8 mouse cellular contexts compared by ENCODE assay signal in genomic region chrX:42151903-42152369, GRCm38 (mm10). TPM values are rescaled to one million over a fixed set of nuclear protein-coding genes. Genes with fewer than 3 reads are reported as not detected.
A peak's percentile ranks its signal among the peaks of the same experiment; 100 is the strongest.
DNase-seq lines count a peak whose midpoint lies in the region; ATAC-seq and TF ChIP-seq lines count a peak whose summit lies in the region.

No protein-coding gene starts in this region.

- H3K9ac ChIP-seq in forebrain, postnatal 0 days = peak overlapping the region; percentile 54
- H3K9ac ChIP-seq in lung, embryonic 16.5 days (ENCODE audit: low read length) = peak overlapping the region; percentile 71

- peaks cover 10% of the 10 kb centered on the region for H3K4me1 ChIP-seq in G1E (ENCODE audit: insufficient read depth, low read depth, low read length)
- H3K4me1 ChIP-seq in cerebellum, adult 2 months (ENCODE audit: control insufficient read depth, insufficient read depth, low read length) = no peaks in the 10 kb centered on the region
- H3K4me1 ChIP-seq in forebrain, postnatal 0 days (ENCODE audit: insufficient read depth) = no peaks in the 10 kb centered on the region
- peaks cover 5% of the 10 kb centered on the region; the same call in 1 of the 2 replicates for H3K4me1 ChIP-seq in lung, embryonic 16.5 days (replicated peaks; ENCODE audit: control insufficient read depth, insufficient read depth, low read length)

- TF ChIP-seq CTCF in G1E (IDR thresholded peaks at IDR 0.05; ENCODE audit: low read depth, low read length) = no peak
- TF ChIP-seq CTCF in cerebellum, adult 2 months (IDR thresholded peaks at IDR 0.05; ENCODE audit: borderline replicate concordance, insufficient read depth, low read depth, low read length) = no peak
- TF ChIP-seq CTCF in forebrain, postnatal 0 days (IDR thresholded peaks at IDR 0.05; ENCODE audit: low read depth) = no peak

- WGBS in cerebellum, adult 2 months = 5% methylated on average over 17 of the region's 17 CpGs
- 24% methylated on average over 17 of the region's 17 CpGs for WGBS in forebrain, postnatal 0 days
- WGBS in lung, embryonic 16.5 days = 13% methylated on average over 17 of the region's 17 CpGs

- no peaks in the 10 kb centered on the region for H3K36me3 ChIP-seq in G1E (replicated peaks)
- no peaks in the 10 kb centered on the region for H3K36me3 ChIP-seq in forebrain, postnatal 0 days (ENCODE audit: insufficient read depth)
- no peaks in the 10 kb centered on the region for H3K36me3 ChIP-seq in lung, embryonic 16.5 days (ENCODE audit: control insufficient read depth, insufficient read depth, low read length)

- H3K27ac ChIP-seq in cerebellum, adult 2 months (ENCODE audit: insufficient read depth, low read length) = peak overlapping the region; percentile 96; the same call in 1 of the 2 replicates
- peak overlapping the region; percentile 99 for H3K27ac ChIP-seq in forebrain, postnatal 0 days (ENCODE audit: low read depth, low read length)
- peak overlapping the region; percentile 98 for H3K27ac ChIP-seq in lung, embryonic 16.5 days (ENCODE audit: low read length)

- ATAC-seq in G1E (ENCODE audit: extremely low read depth, insufficient number of reproducible peaks, low FRiP score, poor library complexity, severe bottlenecking) = peak; percentile 71
- peak; percentile 54 for ATAC-seq in forebrain, postnatal 0 days
- ATAC-seq in lung, embryonic 16.5 days (ENCODE audit: low read depth) = peak; percentile 77

- no peaks in the 10 kb centered on the region for H3K27me3 ChIP-seq in G1E (ENCODE audit: insufficient read depth, low read length)
- H3K27me3 ChIP-seq in cerebellum, adult 2 months (ENCODE audit: control insufficient read depth, insufficient read depth, low read length) = no peaks in the 10 kb centered on the region
- no peaks in the 10 kb centered on the region for H3K27me3 ChIP-seq in forebrain, postnatal 0 days (ENCODE audit: insufficient read depth, low read length)
- no peaks in the 10 kb centered on the region for H3K27me3 ChIP-seq in lung, embryonic 16.5 days (ENCODE audit: control insufficient read depth, insufficient read depth, low read depth, low read length)

- TF ChIP-seq POLR2A in cerebellum, adult 2 months (IDR thresholded peaks at IDR 0.05; ENCODE audit: borderline replicate concordance, insufficient read depth, low read length) = peak; percentile 38; the same call in 1 of the 2 replicates

- H3K4me3 ChIP-seq in G1E (ENCODE audit: low read depth, low read length) = peak overlapping the region; percentile 77
- H3K4me3 ChIP-seq in cerebellum, adult 2 months (replicated peaks; ENCODE audit: insufficient read depth, low read depth, low read length) = peak overlapping the region; percentile 61
- peak overlapping the region; percentile 62 for H3K4me3 ChIP-seq in forebrain, postnatal 0 days (ENCODE audit: low read depth, low read length)
- peak overlapping the region; percentile 61 for H3K4me3 ChIP-seq in lung, embryonic 16.5 days (ENCODE audit: low read length)

- peak; percentile 18 for DNase-seq in G1E (ENCODE audit: low spot score)
- peak; percentile 80 to 91 for DNase-seq in cerebellum, adult 2 months
- peak; percentile 74 for DNase-seq in forebrain, postnatal 0 days
- DNase-seq in heart, postnatal 36 days = peak; percentile 73 to 77
- peak; percentile 80 for DNase-seq in layer of hippocampus, adult 9-11 months
- DNase-seq in ovary, postnatal 10 days (ENCODE audit: low spot score) = peak; percentile 10
- peak; percentile 37 to 52 for DNase-seq in thymus, postnatal 10 days (ENCODE audit: low spot score in 2 of 2)

- intact Hi-C loops in heart, postnatal 36 days (cut with DNase I) = loop anchor here (5.0 kb wide), 1 partner anchor 75 kb away; no protein-coding TSS in a partner anchor

- H3K9me3 ChIP-seq in G1E (replicated peaks) = no peaks in the 10 kb centered on the region
- no peaks in the 10 kb centered on the region for H3K9me3 ChIP-seq in forebrain, postnatal 0 days (ENCODE audit: low read length)
- no peaks in the 10 kb centered on the region for H3K9me3 ChIP-seq in lung, embryonic 16.5 days (ENCODE audit: control insufficient read depth, low read length)

- H3K4me2 ChIP-seq in forebrain, postnatal 0 days (ENCODE audit: low read depth) = peak overlapping the region; percentile 50
- peak overlapping the region; percentile 55 for H3K4me2 ChIP-seq in lung, embryonic 16.5 days (ENCODE audit: low read depth, low read length)

RNA-seq across cellular contexts. Expression of gene Stag2, which starts 2.8 kb away (rescaled TPM):
- 284 and 296 TPM in 2 replicates for total RNA-seq in G1E (2014; fragmentation: Nextera tagmentation)
- total RNA-seq in G1E (2017) = 600 and 667 TPM in 2 replicates
- polyA plus RNA-seq in G1E (2012) = 10.3 and 14.1 TPM in 2 replicates
- polyA plus RNA-seq in cerebellum, adult 2 months (2012; rRNA removed) = 29.7 and 31.3 TPM in 2 replicates
- 76.3 and 93.7 TPM in 2 replicates for total RNA-seq in forebrain, postnatal 0 days (2014; rRNA removed)
- 13.5 and 14.5 TPM in 2 replicates for polyA plus RNA-seq in forebrain, postnatal 0 days (2015; fragmentation: Nextera tagmentation; extraction: Ambion mirVana)
- 10 to 100 TPM; 44.8 to 46.9 TPM for total RNA-seq in heart, postnatal 36 days (2021)
- polyA plus RNA-seq in lung, embryonic 16.5 days (2015; fragmentation: Nextera tagmentation; extraction: Ambion mirVana) = 54.6 and 55.0 TPM in 2 replicates

Comparison
In these comparisons a context has a peak if more than half of its experiments do, and no peak if none do; other contexts are left out.
1. Peak in every context shown above with its lines: DNase-seq, ATAC-seq, H3K4me3 ChIP-seq and H3K27ac ChIP-seq.
2. DNase-seq: peak in every context shown above with its lines; median percentile 86 in cerebellum, adult 2 months; 80 in layer of hippocampus, adult 9-11 months; 75 in heart, postnatal 36 days; 74 in forebrain, postnatal 0 days; 44 in thymus, postnatal 10 days; 18 in G1E; 10 in ovary, postnatal 10 days.